Mouse (Mus musculus) heart, adult 2 months (tissue): ENCODE measurements at regions not wholly inside any gene's neighbourhood (a gene's known extent, or its start where the extent isn't known, plus 50 kb on each side); places are given as distances from the start of the nearest gene placed in this dataset.

Source experiments
- DNase-seq, 2 experiments: peaks; one replicate each; pipeline ENCODE4 v3.0.0; 2021
- H3K27ac ChIP-seq: fragments of 200-600 bp; 2 replicates; pipeline ENCODE4 v1.8.1; 2022
- H3K27me3 ChIP-seq: fragments of 200-500 bp; 2 replicates; pipeline ENCODE4 v1.6.1; 2012; ENCODE audit warnings: mild to moderate bottlenecking, low read length, inconsistent platforms, mixed read lengths; ENCODE audit not compliant: control insufficient read depth, insufficient read depth
- H3K36me3 ChIP-seq: fragments of 200-500 bp; 2 replicates; pipeline ENCODE4 v1.6.1; 2012; ENCODE audit warnings: low read length, inconsistent platforms; ENCODE audit not compliant: control insufficient read depth, insufficient read depth
- H3K4me1 ChIP-seq: fragments of 200-500 bp; 2 replicates; pipeline ENCODE4 v1.6.1; 2011; ENCODE audit warnings: low read length; ENCODE audit not compliant: control insufficient read depth, insufficient read depth
- H3K4me3 ChIP-seq: fragments of 200-600 bp; 2 replicates; pipeline ENCODE4 v1.8.1; 2022
- H3K79me2 ChIP-seq: fragments of 200-500 bp; replicated peaks from 2 replicates; pipeline ENCODE4 v1.6.1; 2012; ENCODE audit warnings: mild to moderate bottlenecking, inconsistent platforms, low read length, moderate library complexity, mixed read lengths; ENCODE audit not compliant: control insufficient read depth, insufficient read depth
- H3K9ac ChIP-seq: fragments of 200-500 bp; 2 replicates; pipeline ENCODE4 v1.6.1; 2012; ENCODE audit warnings: low read depth, mild to moderate bottlenecking, control low read depth, inconsistent platforms, low read length, mixed read lengths
- CTCF ChIP-seq: fragments of 200-600 bp; IDR thresholded peaks from 2 replicates; pipeline ENCODE4 v1.8.1; 2022; ENCODE audit warnings: antibody characterized with exemption, mild to moderate bottlenecking, moderate library complexity
- EP300 ChIP-seq: fragments of 200-500 bp; IDR thresholded peaks from 2 replicates; pipeline ENCODE4 v1.6.1; 2011; ENCODE audit warnings: low read depth, low read length, control low read depth; ENCODE audit not compliant: insufficient read depth
- POLR2A ChIP-seq: fragments of 200-500 bp; IDR thresholded peaks from 2 replicates; pipeline ENCODE4 v1.6.1; 2011; ENCODE audit warnings: mild to moderate bottlenecking, low read depth, low read length, control low read depth; ENCODE audit not compliant: insufficient read depth
- WGBS: fragments of 180-500 bp; shearing (Covaris S2); methylation state at CpG from one replicate; pipeline ENCODE4 v1.1.7; 2018; 5-methylcytosine and 5-hydroxymethylcytosine counted together
- intact Hi-C: fragments of 180-260 bp; cut with DNase I; formaldehyde crosslinking; loops from one replicate; pipeline ENCODE4 v1.15.1; 2025

DNA sequence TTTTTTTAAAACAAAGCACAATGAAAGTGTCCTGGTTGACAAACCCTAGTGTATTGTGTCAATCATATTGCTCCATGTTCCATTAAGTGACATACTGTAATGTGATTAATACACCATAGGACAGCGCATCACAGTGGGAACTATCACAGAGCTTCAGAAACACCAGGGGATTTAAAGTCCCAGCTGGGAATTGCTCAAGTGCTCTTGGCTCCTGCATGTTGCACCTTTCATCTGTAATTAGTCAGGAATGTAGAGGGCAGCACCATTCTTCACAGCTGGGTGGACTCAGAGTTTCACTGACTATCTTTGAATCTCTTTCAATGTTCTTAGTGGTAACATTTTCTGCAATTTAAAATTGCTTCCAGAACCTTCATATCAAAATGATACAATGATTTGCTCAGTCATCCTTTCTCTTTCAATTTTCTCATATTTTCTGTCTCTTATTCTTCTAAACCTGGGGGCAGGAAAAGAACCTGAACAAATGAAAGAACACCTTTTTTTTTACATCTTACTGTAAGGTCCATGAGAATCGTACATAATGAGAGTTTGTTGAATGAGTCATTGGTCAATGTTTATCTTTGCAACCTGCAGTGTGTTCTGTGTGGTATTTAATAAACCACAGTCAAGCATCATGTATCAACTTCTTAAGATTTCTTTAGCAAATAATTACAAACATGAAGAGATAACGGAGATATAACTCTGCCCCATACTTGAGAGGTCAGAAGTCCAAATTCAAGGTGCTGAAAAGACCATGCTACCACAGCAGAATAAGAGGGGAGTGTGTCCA, 333.0 kb downstream of the Etaa1 start:
- no peak for DNase-seq
- H3K4me1 ChIP-seq = no peaks in the 10 kb centered on the region
- no peak overlapping the region for H3K9ac ChIP-seq
- intact Hi-C loops = no loop called here
- H3K27me3 ChIP-seq = no peaks in the 10 kb centered on the region
- H3K27ac ChIP-seq = no peak overlapping the region
- no peaks in the 10 kb centered on the region for H3K36me3 ChIP-seq
- H3K4me3 ChIP-seq = no peak overlapping the region
- WGBS = 67% methylated on average over 3 of the region's 3 CpGs
- H3K79me2 ChIP-seq = no peaks in the 10 kb centered on the region
- no peak for TF ChIP-seq CTCF
- TF ChIP-seq POLR2A = no peak
- TF ChIP-seq EP300 = no peak

DNA sequence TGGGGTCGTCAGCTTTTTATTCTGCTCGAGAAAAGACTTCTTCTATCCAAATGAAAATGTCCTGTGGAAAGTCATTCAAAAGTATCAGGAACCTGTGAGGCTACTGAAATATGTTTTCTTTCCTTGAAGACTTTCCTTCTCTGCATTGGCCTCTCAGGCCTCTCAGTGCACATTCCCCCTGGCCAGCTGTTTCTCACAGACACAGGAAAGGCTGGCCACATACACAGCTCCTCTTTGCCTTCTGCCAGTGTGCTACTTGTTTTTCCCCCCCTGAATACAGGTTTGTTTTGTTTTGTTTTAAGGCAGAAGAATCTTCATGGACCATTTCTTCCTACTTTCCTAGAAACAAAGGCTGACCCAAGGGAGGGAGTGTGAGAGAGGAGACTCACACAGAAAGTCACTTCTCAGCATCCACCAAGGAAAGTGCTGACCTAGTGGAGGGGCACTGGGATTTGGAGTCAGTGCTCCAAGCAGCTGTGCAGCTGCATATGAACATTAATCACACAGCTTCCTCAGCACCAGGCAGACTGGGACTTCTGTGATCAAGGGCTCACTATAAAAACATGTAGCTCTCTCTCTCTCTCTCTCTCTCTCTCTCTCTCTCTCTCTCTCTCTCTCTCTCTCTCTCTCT, 324.0 kb downstream of the Etaa1 start:
- Histone ChIP-seq H3K79me2 (no peaks in the 10 kb centered on the region), H3K27ac (no peak overlapping the region), H3K36me3 (no peaks in the 10 kb centered on the region), H3K27me3 (no peaks in the 10 kb centered on the region), H3K9ac (no peak overlapping the region), H3K4me1 (no peaks in the 10 kb centered on the region), H3K4me3 (no peak overlapping the region)
- WGBS = 76% methylated on average over 2 of the region's 2 CpGs
- no peak for TF ChIP-seq CTCF
- TF ChIP-seq EP300 = no peak
- no peak for TF ChIP-seq POLR2A
- intact Hi-C loops = no loop called here
- DNase-seq = no peak

GRCm38 (mm10) chr11:17630172-17630553, 323.5 kb downstream of the Etaa1 start:
- 57% methylated on average over 1 of the region's 1 CpGs for WGBS
- Histone ChIP-seq H3K27ac (no peak overlapping the region), H3K4me3 (no peak overlapping the region), H3K27me3 (no peaks in the 10 kb centered on the region), H3K9ac (no peak overlapping the region), H3K4me1 (no peaks in the 10 kb centered on the region), H3K79me2 (no peaks in the 10 kb centered on the region), H3K36me3 (no peaks in the 10 kb centered on the region)
- no peak for DNase-seq
- TF ChIP-seq CTCF (no peak), POLR2A (no peak), EP300 (no peak)
- intact Hi-C loops = no loop called here

DNA sequence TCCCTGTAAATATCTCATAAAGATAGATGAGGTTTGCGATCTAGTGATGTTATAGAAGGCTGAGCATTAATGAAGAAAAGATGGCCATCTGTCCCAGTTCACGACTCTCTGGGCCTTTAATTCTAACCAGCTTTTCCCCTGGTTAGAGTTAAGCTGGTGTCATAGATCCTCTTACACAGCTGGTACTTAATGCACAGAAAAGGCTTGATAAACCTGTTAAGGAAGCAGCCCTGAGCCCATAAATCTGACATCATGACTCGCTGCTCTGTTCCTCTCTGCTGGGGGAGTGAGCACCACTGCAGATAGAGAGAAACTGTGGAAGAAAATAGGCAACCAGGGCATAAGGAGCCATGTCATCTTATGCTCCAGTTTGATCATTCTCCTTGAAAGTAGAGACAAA, 316.5 kb downstream of the Etaa1 start:
- Histone ChIP-seq H3K4me1 (no peaks in the 10 kb centered on the region), H3K79me2 (no peaks in the 10 kb centered on the region), H3K9ac (no peak overlapping the region), H3K36me3 (no peaks in the 10 kb centered on the region), H3K4me3 (no peak overlapping the region), H3K27ac (no peak overlapping the region), H3K27me3 (no peaks in the 10 kb centered on the region)
- intact Hi-C loops = no loop called here
- no peak for DNase-seq
- TF ChIP-seq POLR2A = no peak
- TF ChIP-seq EP300 = no peak
- TF ChIP-seq CTCF = no peak
- WGBS = 69% methylated on average over 3 of the region's 3 CpGs

- Histone ChIP-seq H3K4me3 (no peak overlapping the region), H3K36me3 (no peaks in the 10 kb centered on the region), H3K9ac (no peak overlapping the region), H3K79me2 (no peaks in the 10 kb centered on the region), H3K27me3 (no peaks in the 10 kb centered on the region), H3K27ac (no peak overlapping the region), H3K4me1 (no peaks in the 10 kb centered on the region)
- intact Hi-C loops = no loop called here
- WGBS = 59% methylated on average over 7 of the region's 7 CpGs
- DNase-seq = no peak
- no peak for TF ChIP-seq POLR2A
- TF ChIP-seq CTCF = peak; percentile 47
- no peak for TF ChIP-seq EP300
These were observed 313.8 kb downstream of the Etaa1 start for GRCm38 (mm10) chr11:17639922-17640321.

DNA sequence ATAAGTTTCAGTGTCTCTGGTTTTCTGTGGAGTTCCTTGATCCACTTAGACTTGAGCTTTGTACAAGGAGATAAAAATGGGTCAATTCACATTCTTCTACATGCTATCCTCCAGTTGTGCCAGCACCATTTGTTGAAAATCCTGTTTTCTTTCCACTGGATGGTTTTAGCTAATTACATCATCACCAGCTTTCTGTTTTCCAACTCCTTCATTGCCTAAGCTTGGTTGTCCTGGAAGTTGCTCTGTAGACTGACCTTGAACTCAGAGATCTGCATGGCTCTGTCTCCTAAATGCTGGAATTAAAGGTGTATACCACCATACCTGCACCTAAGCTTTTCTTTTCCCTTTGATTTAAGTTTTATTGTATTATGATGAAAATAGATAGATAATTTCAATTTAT, 306.2 kb downstream of the Etaa1 start:
- no peak for TF ChIP-seq CTCF
- no peak for TF ChIP-seq POLR2A
- no peak for TF ChIP-seq EP300
- Histone ChIP-seq H3K27ac (no peak overlapping the region), H3K27me3 (no peaks in the 10 kb centered on the region), H3K4me1 (no peaks in the 10 kb centered on the region), H3K4me3 (no peak overlapping the region), H3K36me3 (no peaks in the 10 kb centered on the region), H3K79me2 (no peaks in the 10 kb centered on the region), H3K9ac (no peak overlapping the region)
- intact Hi-C loops = no loop called here
- DNase-seq = no peak
